Mouse (Mus musculus): ENCODE measurements around the gene Atxn7l2.

Gene Atxn7l2

GRCm38 (mm10) chr3:108206731-108207375 is 3.9 kb downstream of the Atxn7l2 start:
- DNase-seq (ENCODE audit: low read depth, low spot score) = no peak

GRCm38 (mm10) chr3:108205601-108206000 is 5.1 kb downstream of the Atxn7l2 start:
- no peak for DNase-seq (ENCODE audit: low read depth, low spot score)

- DNase-seq (ENCODE audit: low read depth, low spot score) = no peak
Measured at GRCm38 (mm10) chr3:108204470-108204869, 6.3 kb downstream of the Atxn7l2 start.

- peak; percentile 70 for DNase-seq (ENCODE audit: low read depth, low spot score)
Measured at GRCm38 (mm10) chr3:108203621-108204325, 7.0 kb downstream of the Atxn7l2 start.

- DNase-seq (ENCODE audit: low read depth, low spot score) = no peak
Measured at GRCm38 (mm10) chr3:108203212-108203611, 7.5 kb downstream of the Atxn7l2 start.

GRCm38 (mm10) chr3:108202506-108202905 is 8.2 kb downstream of the Atxn7l2 start:
- DNase-seq (ENCODE audit: low read depth, low spot score) = no peak

GRCm38 (mm10) chr3:108200329-108201323 is 10.1 kb downstream of the Atxn7l2 start, which contains the start of gene Cyb561d1:
Gene Cyb561d1, minus strand, starts transcription at chr3:108201212.
- peak; percentile 98 for DNase-seq (ENCODE audit: low read depth, low spot score)

- DNase-seq (ENCODE audit: low read depth, low spot score) = no peak
Measured at GRCm38 (mm10) chr3:108199231-108199630, 11.5 kb downstream of the Atxn7l2 start.

GRCm38 (mm10) chr3:108197066-108197497 is 13.7 kb downstream of the Atxn7l2 start:
- DNase-seq (ENCODE audit: low read depth, low spot score) = no peak

- DNase-seq (ENCODE audit: low read depth, low spot score) = no peak
Measured at GRCm38 (mm10) chr3:108195941-108196590, 14.7 kb downstream of the Atxn7l2 start.

GRCm38 (mm10) chr3:108195287-108195686 is 15.4 kb downstream of the Atxn7l2 start:
- DNase-seq (ENCODE audit: low read depth, low spot score) = no peak

GRCm38 (mm10) chr3:108193686-108194085 is 17.0 kb downstream of the Atxn7l2 start:
- no peak for DNase-seq (ENCODE audit: low read depth, low spot score)

- no peak for DNase-seq (ENCODE audit: low read depth, low spot score)
Measured at GRCm38 (mm10) chr3:108189897-108190296, 20.8 kb downstream of the Atxn7l2 start.

GRCm38 (mm10) chr3:108188716-108189490 is 21.8 kb downstream of the Atxn7l2 start:
- no peak for DNase-seq (ENCODE audit: low read depth, low spot score)

GRCm38 (mm10) chr3:108187111-108187795 is 23.5 kb downstream of the Atxn7l2 start:
- DNase-seq (ENCODE audit: low read depth, low spot score) = no peak

GRCm38 (mm10) chr3:108186098-108187047 is 24.4 kb downstream of the Atxn7l2 start, which contains the start of gene Amigo1:
Gene Amigo1, plus strand, starts transcription at chr3:108186335.
- peak; percentile 72 for DNase-seq (ENCODE audit: low read depth, low spot score)

GRCm38 (mm10) chr3:108185460-108186097 is 25.2 kb downstream of the Atxn7l2 start:
- peak; percentile 32 for DNase-seq (ENCODE audit: low read depth, low spot score)

- DNase-seq (ENCODE audit: low read depth, low spot score) = no peak
Measured at GRCm38 (mm10) chr3:108184742-108185141, 26.0 kb downstream of the Atxn7l2 start.

Measured in A20 (cell line).